Mouse (Mus musculus): ENCODE results near the gene Gm20388. TPM values are rescaled to one million over a fixed set of nuclear protein-coding genes. Genes with fewer than 3 reads are reported as not detected.
"Not testable (repeated sequence)": the region's sequence is repeated elsewhere in the genome, so short reads cannot be mapped to it uniquely, and the experiment has no call there.

Gene Gm20388
- polyA plus RNA-seq, 2 experiments, result 8.5 TPM; not detected in 1

- 71% methylated on average over 11 of the region's 11 CpGs for WGBS (ENCODE audit: insufficient replicate concordance)
- no peak overlapping the region for H3K27ac ChIP-seq
These were observed 418.5 kb downstream of the Gm20388 start for GRCm38 (mm10) chr8:120329030-120329748.

DNA sequence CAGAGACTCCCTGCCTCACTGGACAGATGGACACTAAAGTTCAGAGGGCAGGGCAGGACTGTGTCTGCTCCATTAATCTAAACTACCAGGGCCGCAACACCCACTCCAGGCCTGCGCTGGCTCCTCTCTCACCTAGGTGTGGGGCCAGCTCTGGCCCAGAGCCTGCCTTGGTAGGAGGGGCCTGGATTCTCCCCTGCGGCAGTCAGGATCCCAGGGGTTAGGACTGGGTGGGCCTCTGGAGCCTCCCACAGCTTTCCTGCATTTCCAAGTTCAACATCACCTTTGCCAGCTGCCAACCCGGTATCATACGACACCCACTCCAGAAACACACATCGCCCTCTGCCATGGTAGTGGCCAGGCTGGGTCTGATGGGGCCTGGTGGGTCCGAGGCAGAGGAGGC, 420.4 kb downstream of the Gm20388 start:
- Histone ChIP-seq H3K36me3 (replicated peaks; ENCODE audit: control insufficient read depth, insufficient read depth, low read depth) (no peaks in the 10 kb centered on the region), H3K9ac (replicated peaks) (no peak overlapping the region), H3K9me3 (ENCODE audit: control insufficient read depth, low read length) (no peaks in the 10 kb centered on the region), H3K4me1 (replicated peaks; ENCODE audit: control insufficient read depth in 2 of 2, insufficient read depth in 2 of 2, low read length in 1 of 2) (peaks cover 21 to 35% of the 10 kb centered on the region in 2 experiments), H3K27ac (no peak overlapping the region), H3K4me2 (ENCODE audit: low read depth) (no peak overlapping the region), H3K4me3 (ENCODE audit: insufficient read depth in 1 of 2, low read depth in 2 of 2, low read length in 2 of 2) (no peak overlapping the region), H3K27me3 (ENCODE audit: control insufficient read depth, insufficient read depth, low read length) (no peaks in the 10 kb centered on the region)
- no peak for ATAC-seq (ENCODE audit: insufficient read depth)
- no peak for DNase-seq (ENCODE audit: low read depth in 3 of 3, low spot score in 3 of 3)
- 75% methylated on average over 7 of the region's 7 CpGs for WGBS (ENCODE audit: insufficient replicate concordance)
- no peak for TF ChIP-seq CTCF (IDR thresholded peaks at IDR 0.05; ENCODE audit: low read depth)
- no peak for TF ChIP-seq EP300 (IDR thresholded peaks at IDR 0.05; ENCODE audit: low read depth)

More at GRCm38 (mm10) chr8:120329030-120329748, 418.5 kb downstream of the Gm20388 start:
- ATAC-seq (ENCODE audit: insufficient read depth) (no peak), DNase-seq (ENCODE audit: low read depth in 3 of 3, low spot score in 3 of 3) (no peak)
- no peaks in the 10 kb centered on the region for H3K27me3 ChIP-seq (ENCODE audit: control insufficient read depth, insufficient read depth, low read length)
- no peak overlapping the region for H3K9ac ChIP-seq (replicated peaks)
- H3K4me2 ChIP-seq (ENCODE audit: low read depth), result no peak overlapping the region
- TF ChIP-seq CTCF (IDR thresholded peaks at IDR 0.05; ENCODE audit: low read depth) (no peak), EP300 (IDR thresholded peaks at IDR 0.05; ENCODE audit: low read depth) (no peak)
- H3K4me3 ChIP-seq (ENCODE audit: insufficient read depth in 1 of 2, low read depth in 2 of 2, low read length in 2 of 2), result no peak overlapping the region
- peaks cover 16 to 31% of the 10 kb centered on the region in 2 experiments for H3K4me1 ChIP-seq (replicated peaks; ENCODE audit: control insufficient read depth in 2 of 2, insufficient read depth in 2 of 2, low read length in 1 of 2)
- H3K36me3 ChIP-seq (replicated peaks; ENCODE audit: control insufficient read depth, insufficient read depth, low read depth), result no peaks in the 10 kb centered on the region
- H3K9me3 ChIP-seq (ENCODE audit: control insufficient read depth, low read length), result no peaks in the 10 kb centered on the region

GRCm38 (mm10) chr8:120332379-120333229, 422.0 kb downstream of the Gm20388 start:
- Histone ChIP-seq H3K4me3 (ENCODE audit: insufficient read depth in 1 of 2, low read depth in 2 of 2, low read length in 2 of 2) (0 out of 4 replicates have a peak overlapping the region, but pooled peaks of 1 of the 2 experiments have one; percentile 6), H3K27ac (no peak overlapping the region), H3K9me3 (ENCODE audit: control insufficient read depth, low read length) (no peaks in the 10 kb centered on the region), H3K27me3 (ENCODE audit: control insufficient read depth, insufficient read depth, low read length) (no peaks in the 10 kb centered on the region), H3K4me2 (ENCODE audit: low read depth) (no peak overlapping the region), H3K9ac (replicated peaks) (no peak overlapping the region), H3K4me1 (replicated peaks; ENCODE audit: control insufficient read depth in 2 of 2, insufficient read depth in 2 of 2, low read length in 1 of 2) (peaks cover 25 to 39% of the 10 kb centered on the region in 2 experiments), H3K36me3 (replicated peaks; ENCODE audit: control insufficient read depth, insufficient read depth, low read depth) (no peaks in the 10 kb centered on the region)
- no peak for DNase-seq (ENCODE audit: low read depth in 3 of 3, low spot score in 3 of 3)
- peak; percentile 70 for TF ChIP-seq CTCF (IDR thresholded peaks at IDR 0.05; ENCODE audit: low read depth)
- 0 out of 2 replicates have a peak, but pooled peaks have one; percentile 6 for TF ChIP-seq EP300 (IDR thresholded peaks at IDR 0.05; ENCODE audit: low read depth)
- 0 out of 2 replicates have a peak, but pooled peaks have one; percentile 7 for ATAC-seq (ENCODE audit: insufficient read depth)
- WGBS (ENCODE audit: insufficient replicate concordance), result 17% methylated on average over 16 of the region's 16 CpGs

- WGBS (ENCODE audit: insufficient replicate concordance), result 41% methylated on average over 4 of the region's 4 CpGs
- TF ChIP-seq EP300 (IDR thresholded peaks at IDR 0.05; ENCODE audit: low read depth) (no peak), CTCF (IDR thresholded peaks at IDR 0.05; ENCODE audit: low read depth) (no peak)
- ATAC-seq (ENCODE audit: insufficient read depth) (no peak), DNase-seq (ENCODE audit: low read depth in 3 of 3, low spot score in 3 of 3) (no peak)
- no peaks in the 10 kb centered on the region for H3K27me3 ChIP-seq (ENCODE audit: control insufficient read depth, insufficient read depth, low read length)
- H3K36me3 ChIP-seq (replicated peaks; ENCODE audit: control insufficient read depth, insufficient read depth, low read depth), result no peaks in the 10 kb centered on the region
- no peak overlapping the region for H3K27ac ChIP-seq
- H3K4me2 ChIP-seq (ENCODE audit: low read depth), result no peak overlapping the region
- peaks cover 20 to 34% of the 10 kb centered on the region in 2 experiments for H3K4me1 ChIP-seq (replicated peaks; ENCODE audit: control insufficient read depth in 2 of 2, insufficient read depth in 2 of 2, low read length in 1 of 2)
- H3K9ac ChIP-seq (replicated peaks), result no peak overlapping the region
- H3K4me3 ChIP-seq (ENCODE audit: insufficient read depth in 1 of 2, low read depth in 2 of 2, low read length in 2 of 2), result no peak overlapping the region
- no peaks in the 10 kb centered on the region for H3K9me3 ChIP-seq (ENCODE audit: control insufficient read depth, low read length)
These were observed 423.0 kb downstream of the Gm20388 start for GRCm38 (mm10) chr8:120333681-120334080.

DNA sequence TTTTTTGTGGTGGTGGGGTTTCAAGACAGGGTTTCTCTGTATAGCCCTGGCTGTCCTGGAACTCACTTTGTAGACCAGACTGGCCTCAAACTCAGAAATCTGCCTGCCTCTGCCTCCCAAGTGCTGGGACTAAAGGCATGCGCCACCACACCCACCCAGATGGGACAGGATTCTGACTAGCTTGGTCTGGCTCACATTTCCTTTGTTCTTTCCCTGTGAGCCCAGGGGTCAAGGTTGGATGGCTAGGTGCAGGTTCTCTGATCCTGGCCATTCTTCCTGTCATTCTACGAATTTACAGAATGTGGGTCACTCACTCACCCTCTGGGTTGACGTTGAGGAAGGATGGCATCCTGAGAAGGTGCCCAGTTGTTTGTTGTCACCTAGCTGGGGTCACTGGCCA, 423.6 kb downstream of the Gm20388 start:
- not testable (repeated sequence) for H3K9ac ChIP-seq (replicated peaks); H3K36me3 ChIP-seq (replicated peaks; ENCODE audit: control insufficient read depth, insufficient read depth, low read depth); H3K27me3 ChIP-seq (ENCODE audit: control insufficient read depth, insufficient read depth, low read length); H3K4me3 ChIP-seq (ENCODE audit: insufficient read depth in 1 of 2, low read depth in 2 of 2, low read length in 2 of 2); DNase-seq (ENCODE audit: low read depth in 3 of 3, low spot score in 3 of 3); H3K27ac ChIP-seq; ATAC-seq (ENCODE audit: insufficient read depth); H3K9me3 ChIP-seq (ENCODE audit: control insufficient read depth, low read length); H3K4me2 ChIP-seq (ENCODE audit: low read depth)
- 42% methylated on average over 3 of the region's 3 CpGs for WGBS (ENCODE audit: insufficient replicate concordance)
- peaks cover 15 to 31% of the 10 kb centered on the region in 2 experiments for H3K4me1 ChIP-seq (replicated peaks; ENCODE audit: control insufficient read depth in 2 of 2, insufficient read depth in 2 of 2, low read length in 1 of 2)

Measured in liver, embryonic 14.5 days (tissue).